Mouse (Mus musculus) cortical plate, adult 2 months (tissue): ENCODE data around the gene Snrpc. TPM values are rescaled to one million over a fixed set of nuclear protein-coding genes. Genes with fewer than 3 reads are reported as not detected.

Experiments
- H3K27ac ChIP-seq: fragments of 200-500 bp; 2 replicates; pipeline ENCODE4 v1.5.1; 2012; ENCODE audit warnings: low read length, control low read depth, inconsistent platforms; ENCODE audit not compliant: insufficient read depth
- H3K4me1 ChIP-seq: fragments of 200-500 bp; 2 replicates; pipeline ENCODE4 v1.6.1; 2011; ENCODE audit warnings: low read length; ENCODE audit not compliant: control insufficient read depth, insufficient read depth
- H3K4me3 ChIP-seq: fragments of 200-500 bp; 2 replicates; pipeline ENCODE4 v1.5.1; 2011; ENCODE audit warnings: mild to moderate bottlenecking, low read length, control low read depth; ENCODE audit not compliant: insufficient read depth
- CTCF ChIP-seq: fragments of 200-500 bp; IDR thresholded peaks from 2 replicates; pipeline ENCODE4 v1.5.1; 2011; ENCODE audit warnings: mild to moderate bottlenecking, control low read depth, low read length; ENCODE audit not compliant: insufficient read depth; ENCODE audit errors: extremely low read depth
- POLR2A ChIP-seq: fragments of 200-500 bp; IDR thresholded peaks from 2 replicates; pipeline ENCODE4 v1.6.1; 2011; ENCODE audit warnings: mild to moderate bottlenecking, low read length, control low read depth; ENCODE audit not compliant: insufficient read depth; ENCODE audit errors: extremely low read depth
- polyA plus RNA-seq: library from polyadenylated mRNA; depleted of rRNA; stranded (reverse); fragments of >200 nt; gene quantifications from 2 replicates; pipeline ENCODE4 v1.2.3, GENCODE M21; 2012

The Snrpc gene
- polyA plus RNA-seq, 1 experiment = 69.2 TPM

DNA sequence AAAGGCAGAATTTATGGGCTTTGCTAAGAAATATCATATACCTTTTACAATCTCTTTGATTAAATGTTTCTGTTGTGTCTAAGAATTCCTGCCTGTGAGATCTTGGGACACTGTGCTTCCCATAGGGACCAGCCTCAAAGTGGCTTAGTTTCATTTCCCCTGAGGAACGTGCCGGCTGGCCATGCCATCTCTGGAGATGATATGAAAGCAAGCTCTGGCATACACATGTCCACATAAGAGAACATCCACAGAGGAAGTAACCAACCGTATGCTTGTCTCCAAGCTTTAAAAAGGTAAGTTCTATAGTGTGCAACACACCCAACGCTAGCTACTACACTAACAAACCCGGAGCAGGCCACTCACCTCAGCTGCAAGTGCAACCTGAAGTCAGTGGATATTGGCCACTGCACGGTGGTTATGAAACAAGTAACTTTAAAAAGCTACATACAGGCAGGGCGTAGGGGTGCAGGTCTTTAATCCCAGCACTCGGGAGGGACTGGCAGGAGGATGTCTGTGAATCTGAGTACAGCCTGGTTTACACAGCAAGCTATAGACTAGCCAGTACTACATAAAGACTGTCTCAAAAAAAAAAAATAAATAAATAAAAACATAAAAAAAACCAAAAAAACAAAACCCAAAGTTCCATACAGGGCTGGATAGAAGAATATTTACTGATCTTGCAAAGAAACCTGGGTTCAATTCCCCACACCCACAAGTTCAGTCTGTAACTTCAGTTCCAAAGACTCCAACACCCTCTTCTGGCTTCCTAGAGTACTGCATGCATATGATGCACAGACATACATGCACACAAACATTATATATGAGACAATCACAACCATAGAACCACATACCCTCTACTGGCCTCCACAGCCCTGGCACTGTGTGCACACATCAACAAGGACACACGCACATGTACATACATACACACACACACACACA lies 37.0 kb upstream of the Snrpc start:
- no peak overlapping the region for H3K4me3 ChIP-seq
- no peak overlapping the region for H3K27ac ChIP-seq
- peaks cover 15% of the 10 kb centered on the region for H3K4me1 ChIP-seq
- TF ChIP-seq POLR2A (no peak), CTCF (no peak)

DNA sequence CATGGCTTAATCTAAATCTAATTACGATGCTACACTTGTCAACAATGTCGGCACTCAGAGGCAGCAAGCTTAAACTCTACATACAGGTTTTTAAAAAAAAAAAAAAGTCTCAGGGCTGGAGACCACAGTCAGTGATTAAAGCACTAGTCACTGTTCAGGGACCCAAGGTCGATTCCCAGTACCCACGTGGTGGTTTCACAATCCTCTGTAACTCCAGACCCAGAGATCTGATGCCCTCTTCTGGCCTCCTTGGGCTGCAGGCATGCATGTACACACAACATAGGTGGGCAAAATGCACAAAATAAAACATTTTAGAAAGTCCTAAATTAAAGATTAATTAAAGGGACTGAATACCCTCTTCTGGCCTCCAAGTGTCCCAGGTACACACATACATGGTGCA lies 34.2 kb upstream of the Snrpc start:
- TF ChIP-seq POLR2A (no peak), CTCF (no peak)
- Histone ChIP-seq H3K4me1 (peaks cover 5% of the 10 kb centered on the region), H3K4me3 (no peak overlapping the region), H3K27ac (no peak overlapping the region)

DNA sequence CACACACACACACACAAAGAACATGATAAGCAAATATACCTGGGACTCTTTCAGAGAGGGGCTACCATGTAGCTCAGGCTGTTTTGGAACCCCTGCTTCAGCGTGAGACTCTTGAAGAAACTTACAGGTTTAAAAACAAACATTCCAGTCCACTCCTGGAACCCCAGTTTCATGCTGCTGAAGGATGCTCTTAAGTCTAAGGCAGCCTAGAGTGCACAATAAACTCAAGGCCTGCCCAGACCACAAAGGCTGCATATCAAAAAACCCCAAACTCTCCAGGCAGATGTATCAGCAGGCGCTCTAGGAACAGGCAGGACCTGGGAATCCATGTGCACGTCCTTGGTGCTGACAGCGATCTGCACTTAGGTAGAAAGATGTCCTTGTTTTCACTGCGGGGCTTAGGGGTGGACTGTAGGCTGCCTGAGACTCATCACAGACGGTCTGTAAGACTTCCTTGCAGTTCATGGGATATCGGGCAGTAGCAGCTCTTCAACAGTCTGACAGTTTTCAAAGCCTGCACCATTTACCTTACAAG lies 33.7 kb upstream of the Snrpc start:
- H3K4me3 ChIP-seq = no peak overlapping the region
- H3K27ac ChIP-seq = no peak overlapping the region
- H3K4me1 ChIP-seq = peaks cover 5% of the 10 kb centered on the region
- TF ChIP-seq CTCF = no peak
- no peak for TF ChIP-seq POLR2A

DNA sequence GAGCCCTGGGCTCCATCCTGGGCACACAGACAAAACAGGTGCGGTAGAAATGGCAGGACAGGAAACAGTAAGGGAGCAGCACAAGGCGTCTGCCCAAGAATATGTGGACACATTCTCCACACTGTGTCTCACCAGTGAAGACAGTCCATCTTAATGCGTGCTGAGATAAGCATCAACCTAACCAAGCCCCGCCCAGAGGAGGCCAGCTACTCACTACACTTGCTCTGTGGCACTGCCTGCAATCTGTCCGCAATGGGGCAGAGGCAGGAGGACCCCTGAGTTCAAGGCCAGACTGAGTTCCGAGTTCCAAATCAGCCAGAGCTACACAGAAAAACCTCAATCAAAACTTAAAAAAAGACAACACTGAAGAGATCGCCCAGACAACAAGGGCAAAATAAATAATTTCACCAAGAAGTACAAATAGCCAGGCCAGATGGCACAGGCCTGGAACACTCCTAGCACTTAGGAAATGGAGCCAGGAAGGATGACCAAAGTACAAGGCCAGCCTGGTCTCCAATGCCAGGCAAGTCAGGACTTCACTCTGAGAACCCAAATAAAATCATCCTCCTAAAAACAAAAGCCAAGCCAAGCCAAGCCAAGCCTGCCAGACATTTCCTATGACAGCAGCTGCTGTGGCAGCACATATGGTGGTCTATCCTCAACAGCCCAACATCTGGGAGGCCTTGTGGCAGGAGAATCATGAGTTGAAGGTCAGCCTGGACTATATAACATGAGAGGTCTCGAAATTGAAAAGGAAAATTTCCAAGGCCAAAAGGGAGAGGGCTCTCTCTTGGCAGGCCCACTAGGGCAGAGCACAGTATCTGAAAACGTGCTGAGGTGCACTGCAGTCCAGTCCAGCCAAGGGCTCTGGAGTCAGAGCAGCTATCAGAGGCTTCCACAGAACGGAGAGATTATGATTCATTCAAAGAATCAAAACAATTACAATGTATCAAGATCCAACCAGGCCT lies 32.9 kb upstream of the Snrpc start:
- TF ChIP-seq CTCF (no peak), POLR2A (no peak)

DNA sequence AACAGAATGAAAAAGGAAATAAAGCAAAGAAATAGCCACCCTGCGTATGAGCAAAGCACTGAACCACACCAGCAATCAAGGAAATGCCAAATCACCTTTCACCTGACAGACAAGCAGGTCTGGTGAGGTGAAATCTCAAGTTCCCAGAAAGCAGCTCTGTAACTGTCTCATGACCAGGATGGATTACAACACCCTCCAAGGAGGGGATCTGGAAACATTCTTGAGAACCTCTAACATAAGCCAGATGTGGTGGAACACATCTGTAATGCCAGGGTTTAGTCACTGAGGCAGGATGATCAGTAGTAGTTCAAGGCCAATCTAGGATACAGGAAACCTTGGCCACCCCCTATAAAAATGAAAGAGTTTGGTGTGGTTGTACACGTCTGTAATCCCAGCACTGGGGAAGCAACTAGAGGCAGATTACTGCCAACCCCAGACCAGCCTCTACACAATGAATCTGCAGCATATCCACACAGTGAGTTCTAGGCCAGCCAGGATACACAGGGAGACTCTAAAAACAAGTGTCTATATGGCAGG lies 30.3 kb upstream of the Snrpc start:
- TF ChIP-seq CTCF = no peak
- no peak for TF ChIP-seq POLR2A
- Histone ChIP-seq H3K4me1 (peaks cover 2% of the 10 kb centered on the region; the same call in 1 of the 2 replicates), H3K27ac (no peak overlapping the region), H3K4me3 (no peak overlapping the region)

More for the DNA sequence above, 32.9 kb upstream of the Snrpc start:
- Histone ChIP-seq H3K27ac (no peak overlapping the region), H3K4me3 (no peak overlapping the region), H3K4me1 (peaks cover 2% of the 10 kb centered on the region)

DNA sequence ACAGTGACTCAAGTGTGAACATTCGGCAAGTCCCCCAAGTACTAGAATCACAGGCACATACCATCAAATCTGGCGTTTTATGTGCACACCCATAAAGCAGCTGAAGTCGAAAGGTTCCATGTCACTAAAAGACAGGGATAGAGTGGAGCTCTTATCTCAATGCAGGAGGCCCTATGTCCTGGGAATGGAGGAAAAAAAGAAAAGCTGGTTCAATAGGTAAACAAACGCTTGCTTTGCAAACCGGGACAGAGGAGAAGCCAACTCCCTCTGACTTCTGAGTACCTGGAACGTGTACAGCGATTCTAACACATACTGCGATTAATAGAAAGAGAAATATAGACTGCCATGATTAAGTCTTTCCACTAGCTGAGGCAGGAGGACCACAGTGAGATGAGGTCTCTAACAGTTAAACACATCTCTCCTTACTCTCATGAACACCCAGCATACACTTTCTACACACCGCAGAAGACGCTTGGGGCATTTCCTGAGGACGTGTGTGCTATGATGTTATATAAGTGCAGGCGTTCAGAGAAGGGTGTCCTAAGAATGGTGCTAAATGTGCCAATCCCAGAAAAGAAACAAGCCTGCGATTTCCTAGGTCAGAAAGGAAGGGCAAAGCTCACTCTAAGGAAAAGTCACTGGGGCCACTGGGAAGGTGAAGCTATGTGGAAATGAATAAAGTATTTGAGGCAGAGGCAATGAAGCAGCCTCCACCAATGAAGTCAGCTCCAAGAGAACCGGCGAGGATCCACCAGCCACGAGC lies 27.2 kb upstream of the Snrpc start:
- no peak overlapping the region for H3K27ac ChIP-seq
- peaks cover 2% of the 10 kb centered on the region; the same call in 1 of the 2 replicates for H3K4me1 ChIP-seq
- H3K4me3 ChIP-seq = no peak overlapping the region
- TF ChIP-seq CTCF = no peak
- TF ChIP-seq POLR2A = no peak

DNA sequence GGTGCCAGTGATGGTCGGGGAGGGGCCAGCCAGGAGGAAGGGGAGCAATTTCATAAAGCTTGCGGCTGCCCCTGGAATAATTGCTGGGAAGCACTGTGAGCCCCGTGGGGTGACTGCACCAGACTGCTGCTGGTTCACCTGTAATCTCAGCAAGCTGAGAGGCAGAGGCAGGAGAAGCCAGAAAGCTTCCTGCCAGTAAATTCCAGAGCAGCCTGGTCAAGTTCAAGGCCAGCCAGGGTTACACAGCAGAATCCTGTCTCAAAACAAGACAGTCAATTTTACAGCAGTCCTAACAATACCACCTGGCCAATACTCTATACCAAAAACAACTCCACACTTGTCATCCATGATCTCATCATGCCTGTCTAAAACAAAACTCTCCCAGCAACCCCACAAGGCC lies 26.0 kb upstream of the Snrpc start:
- Histone ChIP-seq H3K4me3 (no peak overlapping the region), H3K4me1 (peaks cover 2% of the 10 kb centered on the region; the same call in 1 of the 2 replicates), H3K27ac (no peak overlapping the region)
- TF ChIP-seq POLR2A (no peak), CTCF (no peak)

DNA sequence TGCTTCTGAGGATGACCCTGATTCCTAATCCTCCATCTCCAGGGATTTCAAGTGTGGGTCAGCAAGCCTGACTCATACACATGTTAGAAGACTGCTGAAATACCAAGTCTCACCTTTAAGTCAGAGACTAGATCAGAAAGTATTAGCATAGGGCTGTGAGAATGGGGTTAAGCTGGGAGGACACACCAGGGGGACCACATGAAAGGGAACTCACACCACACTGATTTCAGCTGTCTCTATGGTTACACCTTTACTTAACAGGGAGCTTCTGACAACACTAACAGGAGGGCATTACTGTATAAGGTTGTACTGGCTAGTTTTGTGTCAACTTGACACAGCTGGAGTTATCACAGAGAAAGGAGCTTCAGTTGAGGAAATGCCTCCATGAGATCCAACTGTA lies 23.3 kb upstream of the Snrpc start:
- TF ChIP-seq CTCF = no peak
- TF ChIP-seq POLR2A = no peak
- Histone ChIP-seq H3K27ac (no peak overlapping the region), H3K4me1 (peaks cover 4% of the 10 kb centered on the region; the same call in 1 of the 2 replicates), H3K4me3 (no peak overlapping the region)

DNA sequence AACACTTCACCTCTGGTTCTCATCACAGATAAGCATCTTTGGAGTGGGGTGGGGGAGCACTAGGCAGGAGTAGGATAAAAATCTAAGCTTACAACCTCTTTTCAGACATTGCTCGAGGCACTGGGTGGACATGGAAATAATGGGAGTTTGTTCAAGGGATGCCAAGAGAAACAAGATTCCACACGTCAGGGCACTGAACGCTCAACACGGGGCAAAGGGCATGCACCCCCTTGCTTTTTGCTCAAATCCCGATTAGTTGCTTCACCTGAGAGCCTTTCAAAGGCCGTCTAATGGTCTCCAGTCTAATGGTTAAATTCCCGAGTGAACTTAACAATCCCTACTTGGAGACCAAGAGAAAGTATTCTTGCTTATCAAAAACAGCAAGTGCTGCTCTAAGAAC lies 18.9 kb upstream of the Snrpc start:
- H3K4me1 ChIP-seq = peaks cover 4% of the 10 kb centered on the region; the same call in 1 of the 2 replicates
- no peak overlapping the region for H3K27ac ChIP-seq
- H3K4me3 ChIP-seq = peak overlapping the region; percentile 50
- TF ChIP-seq CTCF (no peak), POLR2A (no peak)
